Mouse (Mus musculus) common myeloid progenitor, adult 5-6 weeks (primary cell): ENCODE measurements at regions not wholly inside any gene's neighbourhood (a gene's known extent, or its start where the extent isn't known, plus 50 kb on each side); places are given as distances from the start of the nearest gene placed in this dataset.

Experiments
- ATAC-seq: replicated peaks from 2 replicates; pipeline ENCODE4 v1.8.0; 2016; ENCODE audit warnings: low read depth, mild to moderate bottlenecking, moderate TSS enrichment, inconsistent platforms; ENCODE audit not compliant: poor library complexity, severe bottlenecking

GRCm38 (mm10) chr13:81852309-81852978, 69.6 kb downstream of the Cetn3 start:
- 0 out of 2 replicates have a peak, but pooled peaks have one; percentile 25 for ATAC-seq

DNA sequence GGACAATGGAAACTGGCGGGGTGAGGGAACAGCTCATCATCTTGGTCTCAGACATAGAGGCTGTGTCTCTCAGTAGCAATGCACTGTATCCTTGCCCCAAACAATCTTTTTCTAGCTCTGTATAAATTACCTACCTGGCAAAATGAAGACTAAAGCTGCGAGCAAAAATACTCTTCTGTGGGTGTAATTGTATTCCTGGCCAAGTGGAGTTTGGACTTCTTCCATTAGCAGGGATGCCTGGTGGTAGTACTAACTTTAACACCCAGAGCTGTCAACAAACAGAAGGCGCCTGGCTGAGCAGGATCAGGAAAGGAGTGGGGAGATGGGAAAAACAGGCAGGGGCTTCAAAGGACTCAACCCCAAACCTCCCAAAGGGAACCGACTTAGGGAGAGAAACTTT, 73.2 kb downstream of the Cetn3 start:
- no peak for ATAC-seq

GRCm38 (mm10) chr13:81860683-81861082, 77.8 kb downstream of the Cetn3 start:
- no peak for ATAC-seq

DNA sequence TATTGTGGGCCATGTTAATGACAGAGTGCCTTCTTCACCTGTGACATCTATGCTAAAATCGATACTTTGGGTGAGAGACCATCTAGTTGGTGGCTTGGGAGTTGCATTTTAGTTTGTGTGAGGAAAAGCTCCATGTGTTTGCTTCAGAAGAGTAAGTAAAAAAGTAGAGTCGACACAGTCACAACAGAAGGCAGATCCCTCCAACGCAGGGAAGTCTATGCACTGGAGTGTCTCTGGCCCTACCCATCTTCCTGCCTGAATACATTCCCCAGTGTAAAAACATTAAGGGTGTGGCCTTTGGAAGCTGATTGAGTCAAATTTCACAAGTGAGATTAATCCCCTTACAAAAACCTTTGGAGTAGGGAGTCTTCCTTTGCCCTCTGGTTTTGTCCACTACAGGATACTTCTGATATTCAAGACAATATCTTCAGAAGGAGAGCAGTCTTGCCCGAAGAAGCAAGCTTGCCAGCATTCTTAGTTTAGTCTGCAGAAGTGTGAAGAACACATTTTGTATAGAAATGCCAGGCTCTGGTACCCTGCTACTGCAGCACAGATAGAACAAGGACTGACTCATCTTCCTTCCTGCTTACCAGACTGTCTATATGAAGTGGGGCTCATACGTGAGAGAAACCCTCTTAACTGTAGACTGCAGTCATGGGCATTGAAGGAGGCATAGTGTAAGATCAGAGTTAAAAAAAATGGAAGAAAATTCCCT, 79.2 kb downstream of the Cetn3 start:
- no peak for ATAC-seq

- ATAC-seq = no peak
Measured at GRCm38 (mm10) chr13:81871226-81871625, 88.3 kb downstream of the Cetn3 start.

GRCm38 (mm10) chr13:81885879-81886278, 103.0 kb downstream of the Cetn3 start:
- ATAC-seq = no peak

DNA sequence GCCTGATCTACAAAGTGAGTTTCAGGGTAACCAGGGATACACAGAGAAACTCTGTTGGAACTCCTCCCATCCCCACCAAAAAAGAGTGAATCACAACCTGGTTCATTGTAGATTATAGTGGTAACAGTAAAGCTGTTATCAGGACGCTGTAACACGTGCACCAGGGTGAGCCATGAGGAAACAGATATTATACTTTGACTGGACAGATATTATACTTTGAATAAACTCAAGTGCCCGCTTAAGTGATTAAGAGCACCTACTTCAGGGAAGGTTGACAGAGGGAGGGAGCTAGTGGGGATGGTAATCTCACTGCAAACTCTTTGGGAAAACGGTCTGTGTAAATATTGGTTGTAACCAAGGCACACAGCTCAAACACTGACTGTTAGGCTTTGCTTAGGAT, 147.4 kb downstream of the Cetn3 start:
- ATAC-seq = no peak

DNA sequence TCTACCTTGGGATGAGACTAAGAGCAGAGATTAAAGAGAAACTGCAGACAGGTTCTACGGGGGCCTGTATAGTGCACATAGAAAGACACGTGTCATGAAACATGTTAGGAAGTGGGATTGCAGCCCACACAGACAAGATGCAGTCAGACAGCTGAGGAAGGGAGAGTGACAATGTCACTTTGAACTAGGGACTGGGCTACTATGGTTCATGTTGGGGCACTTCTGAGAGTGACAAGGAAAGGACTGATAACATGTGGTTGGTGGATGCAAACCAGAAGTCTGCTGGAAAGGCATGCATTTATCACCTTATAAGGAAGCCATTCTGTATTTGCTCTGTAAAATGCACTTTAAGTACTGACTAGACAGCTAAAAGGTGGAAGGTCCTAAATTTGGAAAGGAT, 148.3 kb downstream of the Cetn3 start:
- no peak for ATAC-seq

- no peak for ATAC-seq
Measured at GRCm38 (mm10) chr13:81937061-81937460, 154.2 kb downstream of the Cetn3 start.

DNA sequence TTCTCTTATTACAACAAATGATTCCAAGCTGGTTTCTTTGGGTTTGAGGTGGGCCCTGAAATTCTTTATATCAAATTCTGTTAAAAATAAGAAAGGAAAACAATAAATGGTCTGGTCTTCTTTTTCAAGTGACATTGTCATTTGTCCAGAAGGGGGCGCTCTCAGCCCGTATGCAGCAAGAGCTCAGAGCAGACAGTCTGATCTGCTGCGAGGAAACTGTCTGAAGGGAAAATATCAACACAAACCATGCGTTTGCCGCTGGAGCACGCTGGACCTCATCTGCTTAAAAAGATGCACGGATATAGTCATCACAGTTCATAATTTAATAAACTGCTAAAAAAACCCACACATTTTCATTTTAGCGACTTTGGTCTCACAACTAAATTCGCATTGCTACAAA, 161.2 kb downstream of the Cetn3 start:
- peak; percentile 98 for ATAC-seq

GRCm38 (mm10) chr13:81944469-81944868, 161.6 kb downstream of the Cetn3 start:
- ATAC-seq = no peak

GRCm38 (mm10) chr13:81945741-81946140, 162.9 kb downstream of the Cetn3 start:
- ATAC-seq = no peak

GRCm38 (mm10) chr13:81965431-81965830, 182.6 kb downstream of the Cetn3 start:
- no peak for ATAC-seq

DNA sequence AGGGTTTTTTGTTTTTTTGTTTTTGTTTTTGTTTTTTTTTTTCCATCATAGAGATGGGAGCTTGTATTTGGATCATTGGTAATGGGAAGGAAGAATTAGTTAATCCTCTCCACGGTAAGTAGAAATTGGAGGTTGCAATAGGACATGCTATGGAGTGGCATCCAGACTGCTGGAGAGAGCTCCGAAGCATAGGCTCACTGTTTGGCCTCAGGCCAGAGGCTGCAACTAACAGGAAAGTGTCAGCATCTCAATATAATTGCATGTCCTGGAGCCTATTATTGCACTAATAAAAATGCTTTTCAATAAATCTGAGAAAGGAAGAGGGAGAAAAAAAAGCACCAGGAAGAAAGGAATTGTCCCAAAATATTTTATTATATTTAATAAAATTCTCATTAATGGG, 193.0 kb downstream of the Cetn3 start:
- ATAC-seq = no peak

DNA sequence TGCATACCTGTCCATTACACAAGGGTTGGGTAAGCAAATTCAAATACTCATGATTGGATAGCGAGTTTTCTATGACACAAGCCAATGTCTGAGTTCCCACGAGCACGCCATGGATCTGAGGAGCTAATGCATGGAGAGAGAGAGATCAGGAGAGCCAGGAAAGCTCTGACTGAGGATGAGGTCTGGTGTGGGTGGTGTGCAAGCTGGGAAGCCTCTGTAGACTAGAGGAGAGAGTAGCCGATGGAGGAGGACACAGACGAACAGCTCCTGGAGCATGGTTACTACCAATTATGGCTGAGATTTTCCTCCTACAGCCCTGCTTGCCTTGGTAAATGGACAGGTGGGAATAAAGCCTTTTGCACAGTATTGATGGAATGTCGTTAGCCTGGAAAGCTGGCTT, 195.1 kb downstream of the Cetn3 start:
- no peak for ATAC-seq

GRCm38 (mm10) chr13:81979289-81979688, 196.4 kb downstream of the Cetn3 start:
- ATAC-seq = no peak

DNA sequence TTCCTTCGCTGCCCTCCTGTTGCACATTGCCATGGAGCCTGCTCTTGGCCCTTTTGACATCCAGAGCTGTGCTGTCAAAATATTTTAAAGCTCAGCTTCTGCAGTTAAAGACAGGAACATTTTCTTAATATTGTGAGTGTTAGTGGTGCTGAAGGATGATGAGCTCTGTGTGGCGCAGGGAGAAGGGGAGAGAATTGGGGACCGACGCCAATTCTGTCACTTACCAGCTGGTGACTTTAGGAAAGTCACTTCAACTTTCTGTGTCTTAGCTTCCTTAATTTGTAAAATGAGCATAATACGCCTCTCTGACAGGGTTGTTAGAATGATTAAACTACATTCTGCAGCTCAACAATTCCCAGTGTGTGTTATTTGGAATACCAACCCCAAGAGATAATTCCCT, 197.2 kb downstream of the Cetn3 start:
- no peak for ATAC-seq

GRCm38 (mm10) chr13:81982491-81982890, 199.6 kb downstream of the Cetn3 start:
- ATAC-seq = no peak

DNA sequence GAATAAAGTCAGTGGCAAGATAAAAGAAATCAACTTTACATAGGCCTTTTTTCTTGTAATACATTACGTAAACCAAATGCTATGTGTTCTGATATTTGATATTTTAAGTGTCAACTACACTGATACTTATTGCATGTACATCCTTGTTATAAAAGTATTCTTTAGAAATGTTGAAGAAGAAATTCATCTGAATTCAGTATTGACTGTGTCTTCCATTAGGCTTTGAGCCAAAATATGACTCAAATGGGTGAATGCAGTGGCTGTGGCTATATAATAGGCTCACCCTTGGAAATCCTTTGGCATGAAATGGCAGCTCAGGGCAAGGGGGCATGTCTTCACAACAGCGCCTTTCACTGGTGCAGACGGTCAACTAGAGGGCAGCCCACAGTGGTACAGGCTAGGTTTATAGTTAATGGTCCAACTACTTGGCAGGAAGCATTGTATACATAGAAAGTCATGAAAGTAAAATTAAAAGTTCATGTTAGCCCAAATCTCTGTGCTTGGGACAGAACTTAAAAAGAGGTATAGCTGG, 217.9 kb downstream of the Cetn3 start:
- no peak for ATAC-seq

DNA sequence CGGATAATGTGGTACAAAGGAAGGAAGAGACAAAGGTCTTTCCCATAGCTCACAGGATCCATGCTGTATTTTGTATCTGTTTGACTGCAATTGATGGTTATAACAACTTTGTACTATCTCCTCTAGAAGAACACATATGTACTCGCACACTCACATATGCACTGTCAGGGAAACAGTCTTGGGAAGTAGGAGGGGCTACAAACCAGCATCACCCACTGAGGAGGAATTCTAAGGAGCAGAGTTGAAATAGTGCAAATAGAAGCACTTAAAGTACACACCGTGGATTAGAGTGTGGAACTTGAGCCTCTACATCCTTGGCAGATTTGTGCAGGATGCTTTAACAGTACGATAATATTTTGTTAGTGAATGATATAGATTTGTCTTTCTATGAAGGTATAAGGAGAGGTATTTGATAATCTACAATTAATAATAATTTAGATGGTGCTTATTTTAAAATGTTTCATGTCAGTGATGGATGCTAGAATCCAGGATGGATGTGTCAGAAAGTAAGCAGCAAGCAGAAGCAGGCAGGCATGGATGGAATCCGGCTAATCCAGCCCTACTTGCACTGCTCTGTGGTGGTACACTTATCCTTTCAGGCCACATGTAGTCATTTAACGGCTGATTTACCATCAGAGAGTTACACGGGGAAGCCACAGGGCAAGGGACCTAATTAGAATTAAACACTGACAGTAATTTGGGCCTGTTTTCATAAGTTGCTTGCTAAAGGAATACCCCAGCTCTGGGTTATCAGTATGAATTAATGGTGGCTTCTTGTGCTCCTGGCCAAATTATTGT, 223.3 kb downstream of the Cetn3 start:
- no peak for ATAC-seq

DNA sequence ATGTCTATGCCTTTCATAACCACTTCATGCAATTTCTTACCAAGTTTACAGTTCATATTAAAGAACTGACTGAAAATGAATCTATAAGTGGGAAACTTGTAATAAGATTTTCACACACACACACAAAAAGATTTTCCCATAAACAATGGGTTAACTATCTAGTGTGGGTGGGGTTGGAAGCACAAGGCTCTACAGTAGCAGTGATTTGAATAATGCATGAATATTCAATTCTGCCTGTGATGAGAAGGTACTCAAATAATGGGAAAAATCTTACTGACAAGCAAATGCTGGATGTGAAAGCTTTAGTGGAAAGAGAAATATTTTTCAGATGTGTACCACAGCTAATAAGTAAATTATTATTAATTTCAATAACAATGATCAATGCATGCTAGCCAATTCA, 224.3 kb downstream of the Cetn3 start:
- ATAC-seq = no peak
